Mouse (Mus musculus): ENCODE results near the gene Hecw1.
"Not testable (repeated sequence)": the region's sequence is repeated elsewhere in the genome, so short reads cannot be mapped to it uniquely, and the experiment has no call there.

Gene Hecw1

GRCm38 (mm10) chr13:14327252-14327651, 195.8 kb downstream of the Hecw1 start:
- DNase-seq, result no peak

GRCm38 (mm10) chr13:14306617-14307016, 216.4 kb downstream of the Hecw1 start:
- DNase-seq, result no peak

GRCm38 (mm10) chr13:14304103-14304502, 218.9 kb downstream of the Hecw1 start:
- DNase-seq, result no peak

- no peak for DNase-seq
Observed at GRCm38 (mm10) chr13:14302921-14303320, 220.1 kb downstream of the Hecw1 start.

GRCm38 (mm10) chr13:14290016-14290415, 233.0 kb downstream of the Hecw1 start:
- DNase-seq, result no peak

GRCm38 (mm10) chr13:14271476-14271875, 251.6 kb downstream of the Hecw1 start:
- no peak for DNase-seq

GRCm38 (mm10) chr13:14260939-14261338, 262.1 kb downstream of the Hecw1 start:
- not testable (repeated sequence) for DNase-seq

- DNase-seq, result no peak
Observed at GRCm38 (mm10) chr13:14245946-14246345, 277.1 kb downstream of the Hecw1 start.

- DNase-seq, result no peak
Observed at GRCm38 (mm10) chr13:14179669-14180068, 343.4 kb downstream of the Hecw1 start.

GRCm38 (mm10) chr13:14177989-14178388, 345.0 kb downstream of the Hecw1 start:
- DNase-seq, result no peak
